Mouse (Mus musculus): Measurements from ENCODE around the gene Rgs7.

Gene Rgs7

DNA sequence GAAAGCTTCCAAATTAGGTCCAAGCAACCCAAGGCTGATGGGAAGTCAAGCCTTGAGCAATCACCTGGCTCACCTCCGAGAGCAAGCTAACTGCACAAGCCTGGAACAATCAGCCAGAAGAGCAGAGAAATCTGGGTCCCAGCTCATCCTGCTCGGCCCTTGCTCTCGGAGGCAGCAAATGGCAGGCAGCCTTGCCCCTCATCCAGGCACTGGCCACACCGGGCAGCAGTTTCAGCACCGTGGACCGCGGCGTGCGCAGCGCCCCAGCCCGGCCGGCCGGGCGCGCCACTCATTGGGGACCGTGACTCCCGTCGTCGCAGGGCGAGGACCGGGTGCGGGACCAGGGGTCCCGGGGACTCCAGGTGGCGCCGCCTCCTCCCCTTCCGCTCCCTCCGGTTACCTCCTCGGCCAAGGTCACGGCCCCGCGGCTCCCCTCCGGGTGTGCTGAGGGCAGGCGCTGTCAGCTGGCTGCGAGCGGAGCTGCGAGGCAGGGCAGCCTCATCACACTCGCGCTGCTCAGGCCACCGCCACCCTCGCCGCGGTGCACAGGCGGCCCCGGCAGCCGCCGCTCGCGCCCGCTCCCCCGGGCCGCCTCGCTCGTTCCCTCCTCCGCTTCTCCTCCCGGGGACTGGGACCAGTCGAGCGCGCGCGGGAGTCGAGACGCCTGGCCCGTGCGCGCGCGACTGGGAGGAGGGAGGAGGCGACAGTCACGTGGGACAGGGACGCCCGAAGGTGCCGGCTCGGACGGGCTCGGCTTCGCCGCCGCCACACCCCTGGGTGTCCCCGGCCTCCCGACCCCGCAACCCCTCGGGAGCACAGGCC lies at the start of gene Rgs7:
Gene Rgs7 (minus strand): TSS at position 640 of the 822 bp plus-strand sequence.
- H3K4me3 ChIP-seq (replicated peaks; ENCODE audit: low read length) = peak within 1 kb of the TSS; percentile 83
- peaks cover 33% of the 10 kb centered on the region for H3K27me3 ChIP-seq (ENCODE audit: insufficient read depth, low read length)
- no peaks in the 10 kb centered on the region for H3K9me3 ChIP-seq (ENCODE audit: low read length)
- H3K4me1 ChIP-seq (replicated peaks; ENCODE audit: low read depth, low read length) = peaks cover 4% of the 10 kb centered on the region; the same call in 1 of the 2 replicates
- TF ChIP-seq NANOG (IDR thresholded peaks at IDR 0.05; ENCODE audit: borderline replicate concordance, low read length) (no peak), POU5F1 (IDR thresholded peaks at IDR 0.05; ENCODE audit: borderline replicate concordance, low read length) (no peak), CTCF (conservative IDR thresholded peaks at IDR 0.05; ENCODE audit: low read length) (no peak)
- H3K36me3 ChIP-seq (ENCODE audit: insufficient read depth, low read length) = no peaks in the 10 kb centered on the region

DNA sequence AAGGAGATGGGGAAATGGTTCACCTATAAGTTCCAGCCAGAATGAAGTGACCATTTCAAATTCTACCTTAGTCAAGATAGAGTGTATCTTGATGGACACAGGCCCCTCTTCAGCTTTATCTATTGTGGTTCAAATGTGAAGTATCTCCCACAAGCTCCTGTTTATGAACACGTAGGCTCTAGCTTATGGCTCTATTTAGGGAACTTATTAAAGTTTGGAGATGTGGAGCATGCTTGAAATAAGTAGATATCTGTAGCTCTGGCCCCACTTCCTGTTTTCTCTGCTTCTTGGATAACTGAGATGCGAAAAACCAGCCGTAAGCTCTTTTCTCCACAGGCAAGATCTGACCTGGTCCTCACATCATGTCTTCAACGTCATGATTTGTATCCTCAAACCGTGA lies 48.4 kb upstream of the Rgs7 start:
- TF ChIP-seq NANOG (IDR thresholded peaks at IDR 0.05; ENCODE audit: borderline replicate concordance, low read length) (no peak), CTCF (conservative IDR thresholded peaks at IDR 0.05; ENCODE audit: low read length) (no peak), POU5F1 (IDR thresholded peaks at IDR 0.05; ENCODE audit: borderline replicate concordance, low read length) (no peak)
- Histone ChIP-seq H3K9me3 (ENCODE audit: low read length) (peaks cover 9% of the 10 kb centered on the region), H3K4me1 (replicated peaks; ENCODE audit: low read depth, low read length) (no peaks in the 10 kb centered on the region), H3K27me3 (ENCODE audit: insufficient read depth, low read length) (no peaks in the 10 kb centered on the region), H3K4me3 (replicated peaks; ENCODE audit: low read length) (no peak overlapping the region), H3K36me3 (ENCODE audit: insufficient read depth, low read length) (no peaks in the 10 kb centered on the region)

DNA sequence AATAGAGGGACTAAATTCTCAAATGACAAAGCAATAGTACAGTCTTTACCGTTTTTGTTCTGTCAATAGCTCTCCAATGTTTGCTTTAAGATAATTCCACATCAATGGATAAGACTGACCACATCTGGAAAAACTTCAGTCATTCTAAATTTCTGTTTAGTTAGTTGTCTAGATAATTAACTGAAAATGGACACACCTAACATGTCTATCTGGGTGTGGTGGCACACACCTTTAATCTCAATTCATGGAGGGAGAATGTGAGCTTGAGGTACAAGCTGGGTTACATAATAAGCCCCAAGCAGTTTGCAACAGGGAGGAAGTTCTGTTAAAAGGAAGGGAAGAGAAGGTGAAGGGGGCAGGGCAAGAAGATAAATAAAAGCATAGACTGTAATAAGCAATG lies 45.0 kb upstream of the Rgs7 start:
- Histone ChIP-seq H3K36me3 (ENCODE audit: insufficient read depth, low read length) (no peaks in the 10 kb centered on the region), H3K9me3 (ENCODE audit: low read length) (no peaks in the 10 kb centered on the region; the same call in 1 of the 2 replicates), H3K4me1 (replicated peaks; ENCODE audit: low read depth, low read length) (no peaks in the 10 kb centered on the region), H3K4me3 (replicated peaks; ENCODE audit: low read length) (no peak overlapping the region), H3K27me3 (ENCODE audit: insufficient read depth, low read length) (no peaks in the 10 kb centered on the region)
- no peak for TF ChIP-seq POU5F1 (IDR thresholded peaks at IDR 0.05; ENCODE audit: borderline replicate concordance, low read length)
- TF ChIP-seq CTCF (conservative IDR thresholded peaks at IDR 0.05; ENCODE audit: low read length) = no peak
- TF ChIP-seq NANOG (IDR thresholded peaks at IDR 0.05; ENCODE audit: borderline replicate concordance, low read length) = no peak

DNA sequence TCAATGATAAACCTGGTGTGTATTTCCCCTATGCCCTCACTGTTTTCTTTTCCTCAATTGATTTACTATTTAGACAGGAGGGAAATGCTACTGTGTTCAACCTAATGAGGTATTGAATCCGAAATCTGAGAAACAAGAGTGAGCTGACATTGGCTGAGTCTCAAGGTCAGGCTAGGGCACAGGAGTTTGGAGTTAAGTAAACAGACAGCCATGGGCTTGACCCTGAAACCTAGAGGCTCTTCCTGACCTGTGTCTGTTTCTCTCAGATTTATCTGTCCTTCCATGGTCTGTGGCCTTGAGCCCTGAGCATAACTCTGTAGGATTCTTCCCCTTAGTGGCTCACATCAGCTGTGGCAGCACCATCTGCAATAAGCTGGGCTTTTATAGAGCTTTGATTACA lies 37.6 kb upstream of the Rgs7 start:
- TF ChIP-seq CTCF (conservative IDR thresholded peaks at IDR 0.05; ENCODE audit: low read length) (no peak), POU5F1 (IDR thresholded peaks at IDR 0.05; ENCODE audit: borderline replicate concordance, low read length) (no peak), NANOG (IDR thresholded peaks at IDR 0.05; ENCODE audit: borderline replicate concordance, low read length) (no peak)
- Histone ChIP-seq H3K27me3 (ENCODE audit: insufficient read depth, low read length) (no peaks in the 10 kb centered on the region), H3K4me1 (replicated peaks; ENCODE audit: low read depth, low read length) (no peaks in the 10 kb centered on the region), H3K4me3 (replicated peaks; ENCODE audit: low read length) (no peak overlapping the region), H3K9me3 (ENCODE audit: low read length) (no peaks in the 10 kb centered on the region), H3K36me3 (ENCODE audit: insufficient read depth, low read length) (no peaks in the 10 kb centered on the region)

DNA sequence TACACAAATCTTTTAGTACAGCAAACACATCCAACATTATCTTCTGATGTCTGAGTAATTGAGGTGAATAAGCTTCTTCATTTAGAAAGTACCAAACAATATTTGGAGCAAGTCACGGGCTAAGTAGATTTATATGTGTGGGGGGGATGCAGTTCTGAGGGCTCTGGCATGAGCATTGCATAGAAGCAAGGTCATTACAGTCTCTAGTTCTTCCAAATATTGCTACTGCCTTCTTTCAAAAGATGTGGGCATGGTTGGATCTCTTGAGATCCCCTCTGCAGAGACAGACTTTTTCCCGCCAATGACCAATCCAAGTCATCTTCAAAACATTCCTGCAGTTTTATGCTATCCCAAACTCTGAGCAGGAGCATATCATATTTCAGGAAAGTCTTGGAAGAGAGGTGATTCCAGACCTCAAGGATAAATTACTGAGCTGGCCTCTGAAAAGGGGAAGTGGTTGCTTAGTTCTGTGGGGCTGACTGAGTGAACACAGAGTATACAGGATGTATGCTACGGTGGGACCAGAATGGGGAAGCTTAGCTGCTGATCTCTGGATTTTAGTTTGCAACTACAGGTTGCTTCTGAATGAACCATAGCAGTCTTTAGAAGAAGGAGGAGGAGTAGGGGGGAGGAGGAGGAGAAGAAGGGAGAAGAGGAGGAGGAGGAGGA lies 32.5 kb upstream of the Rgs7 start:
- TF ChIP-seq CTCF (conservative IDR thresholded peaks at IDR 0.05; ENCODE audit: low read length) (no peak), POU5F1 (IDR thresholded peaks at IDR 0.05; ENCODE audit: borderline replicate concordance, low read length) (no peak), NANOG (IDR thresholded peaks at IDR 0.05; ENCODE audit: borderline replicate concordance, low read length) (no peak)
- no peaks in the 10 kb centered on the region for H3K9me3 ChIP-seq (ENCODE audit: low read length)
- no peaks in the 10 kb centered on the region for H3K27me3 ChIP-seq (ENCODE audit: insufficient read depth, low read length)
- H3K36me3 ChIP-seq (ENCODE audit: insufficient read depth, low read length) = no peaks in the 10 kb centered on the region
- no peaks in the 10 kb centered on the region for H3K4me1 ChIP-seq (replicated peaks; ENCODE audit: low read depth, low read length)
- H3K4me3 ChIP-seq (replicated peaks; ENCODE audit: low read length) = no peak overlapping the region

DNA sequence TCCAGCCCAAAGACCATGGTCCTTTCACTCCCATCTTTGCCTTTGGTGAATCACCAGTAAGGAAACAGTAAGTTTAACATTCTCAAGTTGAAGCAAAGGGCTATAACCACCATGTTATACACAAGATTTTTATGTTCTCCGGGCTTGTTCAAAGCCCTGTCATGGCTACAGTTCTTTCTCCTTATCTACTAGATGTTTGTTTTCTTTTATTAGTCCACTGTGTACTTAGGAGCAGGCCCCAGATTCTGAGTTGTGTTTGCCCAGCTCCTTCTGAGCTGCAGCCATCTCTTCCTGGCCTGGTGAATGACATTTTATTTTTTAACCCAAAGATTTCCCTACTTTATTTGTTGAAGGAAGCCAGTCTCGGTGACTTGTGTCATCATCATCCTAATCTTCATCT lies 31.3 kb upstream of the Rgs7 start:
- Histone ChIP-seq H3K4me3 (replicated peaks; ENCODE audit: low read length) (no peak overlapping the region), H3K9me3 (ENCODE audit: low read length) (no peaks in the 10 kb centered on the region), H3K27me3 (ENCODE audit: insufficient read depth, low read length) (no peaks in the 10 kb centered on the region), H3K4me1 (replicated peaks; ENCODE audit: low read depth, low read length) (no peaks in the 10 kb centered on the region), H3K36me3 (ENCODE audit: insufficient read depth, low read length) (no peaks in the 10 kb centered on the region)
- TF ChIP-seq CTCF (conservative IDR thresholded peaks at IDR 0.05; ENCODE audit: low read length) (no peak), POU5F1 (IDR thresholded peaks at IDR 0.05; ENCODE audit: borderline replicate concordance, low read length) (no peak), NANOG (IDR thresholded peaks at IDR 0.05; ENCODE audit: borderline replicate concordance, low read length) (no peak)

DNA sequence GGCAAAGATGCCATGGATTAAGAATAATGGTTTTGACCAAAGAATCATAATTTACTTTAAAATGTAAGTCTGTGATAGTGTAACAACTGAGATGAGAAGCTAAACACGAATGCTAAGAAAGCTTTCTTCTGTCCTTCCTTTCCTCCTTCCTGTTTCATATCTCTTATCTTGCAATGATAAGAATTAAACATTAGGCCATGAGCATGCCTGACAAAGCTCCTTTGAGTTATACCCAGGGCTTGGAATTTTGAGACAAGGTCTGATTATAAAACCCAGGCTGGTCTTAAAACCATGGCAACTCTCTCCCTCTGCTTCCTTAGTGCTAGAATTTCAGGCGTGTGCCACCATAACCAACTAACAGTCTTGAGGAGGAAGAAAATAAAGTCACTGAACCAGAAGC lies 22.2 kb upstream of the Rgs7 start:
- Histone ChIP-seq H3K36me3 (ENCODE audit: insufficient read depth, low read length) (no peaks in the 10 kb centered on the region), H3K4me1 (replicated peaks; ENCODE audit: low read depth, low read length) (no peaks in the 10 kb centered on the region)
- no peak for TF ChIP-seq POU5F1 (IDR thresholded peaks at IDR 0.05; ENCODE audit: borderline replicate concordance, low read length)

DNA sequence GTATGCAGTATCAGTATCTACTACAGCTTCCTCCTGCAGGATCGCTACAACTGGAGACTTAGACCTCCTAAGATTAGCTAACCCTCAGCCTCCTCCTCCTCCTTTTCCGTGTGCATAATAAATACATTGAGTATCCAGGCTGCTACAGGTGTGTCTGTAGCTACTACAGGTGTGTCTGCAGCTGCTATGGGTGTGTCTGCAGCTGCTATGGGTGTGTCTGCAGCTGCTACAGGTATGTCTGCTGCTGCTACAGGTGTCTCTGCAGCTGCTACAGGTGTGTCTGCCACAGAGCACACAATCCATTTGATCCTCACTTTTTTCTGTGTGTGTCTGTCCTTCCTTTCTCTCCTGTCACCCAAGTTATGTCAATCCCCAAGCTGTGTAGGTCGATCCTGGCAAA lies 19.9 kb upstream of the Rgs7 start:
- no peaks in the 10 kb centered on the region for H3K9me3 ChIP-seq (ENCODE audit: low read length)
- H3K36me3 ChIP-seq (ENCODE audit: insufficient read depth, low read length) = no peaks in the 10 kb centered on the region
- no peak overlapping the region for H3K4me3 ChIP-seq (replicated peaks; ENCODE audit: low read length)
- no peaks in the 10 kb centered on the region; the same call in 1 of the 2 replicates for H3K27me3 ChIP-seq (ENCODE audit: insufficient read depth, low read length)
- no peak for TF ChIP-seq POU5F1 (IDR thresholded peaks at IDR 0.05; ENCODE audit: borderline replicate concordance, low read length)
- TF ChIP-seq NANOG (IDR thresholded peaks at IDR 0.05; ENCODE audit: borderline replicate concordance, low read length) = no peak
- TF ChIP-seq CTCF (conservative IDR thresholded peaks at IDR 0.05; ENCODE audit: low read length) = no peak
- H3K4me1 ChIP-seq (replicated peaks; ENCODE audit: low read depth, low read length) = no peaks in the 10 kb centered on the region

More for the DNA sequence above, 22.2 kb upstream of the Rgs7 start:
- Histone ChIP-seq H3K27me3 (ENCODE audit: insufficient read depth, low read length) (no peaks in the 10 kb centered on the region), H3K4me3 (replicated peaks; ENCODE audit: low read length) (no peak overlapping the region), H3K9me3 (ENCODE audit: low read length) (no peaks in the 10 kb centered on the region)
